Mouse (Mus musculus) limb, embryonic 14.5 days (tissue): ENCODE results near the gene Zmynd8. TPM values are rescaled to one million over a fixed set of nuclear protein-coding genes. Genes with fewer than 3 reads are reported as not detected.

Experiments used
- ATAC-seq: fragments of 200-750 bp; cut with Nextera tagmentation; 2 replicates; pipeline ENCODE4 v1.8.0; 2017; ENCODE audit warnings: low read depth, moderate number of reproducible peaks, moderate TSS enrichment; ENCODE audit not compliant: low FRiP score
- DNase-seq: peaks from one replicate; pipeline ENCODE4 v3.0.0-alpha.2; 2015; ENCODE audit warnings: low spot score
- H3K27ac ChIP-seq: fragments of 300-500 bp; sonication (generic); replicated peaks from 2 replicates; pipeline ENCODE4 v1.5.1; 2014; ENCODE audit warnings: low read depth, mild to moderate bottlenecking, low read length, moderate library complexity, mixed read lengths
- H3K27me3 ChIP-seq: fragments of 300-500 bp; sonication (generic); 2 replicates; pipeline ENCODE4 v1.6.1; 2014; ENCODE audit warnings: low read length, mixed read lengths; ENCODE audit not compliant: control insufficient read depth, insufficient read depth
- H3K36me3 ChIP-seq: fragments of 300-500 bp; sonication (generic); 2 replicates; pipeline ENCODE4 v1.6.1; 2014; ENCODE audit warnings: mild to moderate bottlenecking, low read length, moderate library complexity, mixed read lengths; ENCODE audit not compliant: control insufficient read depth, insufficient read depth
- H3K4me1 ChIP-seq: fragments of 300-500 bp; sonication (generic); 2 replicates; pipeline ENCODE4 v1.6.1; 2014; ENCODE audit warnings: antibody characterized with exemption, low read length, mixed read lengths; ENCODE audit not compliant: control insufficient read depth, insufficient read depth
- H3K4me2 ChIP-seq: fragments of 300-500 bp; sonication (generic); replicated peaks from 2 replicates; pipeline ENCODE4 v1.6.1; 2014; ENCODE audit warnings: low read depth, mild to moderate bottlenecking, low read length, moderate library complexity; ENCODE audit not compliant: severe bottlenecking
- H3K4me3 ChIP-seq: fragments of 300-500 bp; sonication (generic); replicated peaks from 2 replicates; pipeline ENCODE4 v1.5.1; 2014; ENCODE audit warnings: low read length
- H3K9ac ChIP-seq: fragments of 300-500 bp; sonication (generic); 2 replicates; pipeline ENCODE4 v1.6.1; 2014; ENCODE audit warnings: mild to moderate bottlenecking, low read depth, low read length, moderate library complexity; ENCODE audit not compliant: severe bottlenecking
- H3K9me3 ChIP-seq: fragments of 300-500 bp; sonication (generic); 2 replicates; pipeline ENCODE4 v1.6.1; 2016; ENCODE audit warnings: low read length; ENCODE audit not compliant: control insufficient read depth
- POLR2A ChIP-seq: fragments of 200-500 bp; IDR thresholded peaks from 2 replicates; pipeline ENCODE4 v1.8.0; 2012; ENCODE audit warnings: inconsistent platforms, mild to moderate bottlenecking, moderate library complexity, borderline replicate concordance; ENCODE audit not compliant: insufficient read depth, insufficient read length; ENCODE audit errors: extremely low read depth
- WGBS: fragments of 180-500 bp; shearing (Covaris S2); extraction: QIAGEN DNeasy Blood & Tissue Kit; methylation state at CpG from one replicate; pipeline ENCODE4 v1.1.7; 2014; 5-methylcytosine and 5-hydroxymethylcytosine counted together
- polyA plus RNA-seq, 2 experiments: library from polyadenylated mRNA; depleted of rRNA in 1 of 2; stranded (reverse) in 1 of 2; unstranded in 1 of 2; fragments of >200 nt; fragmentation: Nextera tagmentation in 1 of 2; extraction: Ambion mirVana in 1 of 2; gene quantifications; 2 replicates each; pipeline versions ENCODE4 v1.2.1 to v1.2.3; 2012 to 2014

Zmynd8 gene
- polyA plus RNA-seq (2012; rRNA removed) (47.6 and 49.5 TPM in 2 replicates), polyA plus RNA-seq (2014; fragmentation: Nextera tagmentation; extraction: Ambion mirVana) (30.2 and 39.8 TPM in 2 replicates)

DNA sequence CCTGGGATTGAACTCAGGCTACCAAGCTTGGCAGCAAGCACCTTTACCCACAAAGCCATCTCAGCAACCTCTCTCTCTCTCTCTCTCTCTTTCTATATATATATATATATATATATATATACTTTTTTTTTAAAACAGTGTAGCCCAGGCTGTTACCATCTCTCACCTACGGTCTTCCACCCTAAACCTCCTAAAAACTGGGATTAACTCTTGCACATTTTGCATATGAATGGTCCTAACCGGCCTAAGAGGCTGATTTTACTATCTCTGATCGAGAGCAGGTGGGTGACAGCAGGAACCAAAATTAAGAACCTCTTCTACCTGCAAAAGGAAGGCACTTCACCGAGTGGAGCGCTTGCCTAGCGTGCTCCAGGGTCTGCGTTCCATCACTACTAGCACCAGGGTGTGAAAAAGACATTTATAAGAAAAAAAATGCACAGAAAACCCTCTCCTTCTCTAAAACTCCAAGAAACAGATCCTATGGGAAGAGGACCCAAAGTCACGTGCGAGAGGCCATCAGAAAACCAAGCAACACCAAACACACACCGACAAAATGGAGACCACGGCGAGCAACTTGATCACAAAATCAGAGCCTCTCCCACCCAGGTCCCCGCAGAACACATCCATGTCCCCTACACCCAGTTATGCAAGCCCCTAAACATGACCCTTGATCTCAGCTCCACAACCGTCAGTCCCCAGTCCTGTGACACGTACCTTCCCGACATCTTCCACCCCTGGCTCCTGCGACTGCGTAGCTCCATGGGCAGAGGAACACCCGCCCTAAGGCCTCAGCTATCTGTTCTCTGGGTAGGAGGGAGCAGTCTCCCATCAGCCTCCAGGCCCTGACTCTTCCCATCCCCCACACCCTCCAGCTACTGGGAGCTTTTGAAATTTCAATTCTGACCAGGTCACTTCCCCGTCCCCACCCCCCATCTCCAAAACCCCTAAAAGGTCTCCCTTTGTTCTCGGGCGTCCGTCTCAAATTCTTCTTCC lies at the start of gene Zmynd8:
TSS of gene Zmynd8 (minus strand) at position 815 of the 993 bp plus-strand sequence.
- H3K4me1 ChIP-seq, result peaks cover 22% of the 10 kb centered on the region
- H3K4me2 ChIP-seq, result no peak within 1 kb of the TSS
- TF ChIP-seq POLR2A, result no peak
- no peak within 1 kb of the TSS for H3K9ac ChIP-seq
- peak within 1 kb of the TSS; percentile 70 for H3K27ac ChIP-seq
- no peaks in the 10 kb centered on the region for H3K9me3 ChIP-seq
- no peaks in the 10 kb centered on the region for H3K27me3 ChIP-seq
- WGBS, result 45% methylated on average over 23 of the region's 23 CpGs
- no peak within 1 kb of the TSS for H3K4me3 ChIP-seq
- DNase-seq (no peak), ATAC-seq (no peak)
- H3K36me3 ChIP-seq, result no peaks in the 10 kb centered on the region

DNA sequence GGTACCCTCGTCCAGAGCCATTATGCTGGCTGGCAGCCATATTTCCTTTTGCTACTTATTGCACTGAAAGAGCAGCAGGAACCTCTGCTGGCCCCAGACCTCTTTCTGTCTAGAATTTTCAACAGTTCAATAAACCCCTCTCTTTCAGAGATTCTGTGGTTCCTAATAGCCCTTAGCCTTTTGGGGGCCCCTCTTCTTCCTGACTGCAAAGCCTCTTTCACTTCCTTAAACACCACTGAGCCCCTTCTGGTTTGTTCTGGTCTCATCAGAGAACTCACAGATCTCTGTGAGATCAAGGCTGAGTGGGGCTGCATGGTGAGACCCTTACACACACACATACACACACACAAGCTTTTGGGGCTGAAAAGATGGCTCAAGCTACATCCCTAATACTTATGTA lies 49.2 kb upstream of the Zmynd8 start:
- 41% methylated on average over 1 of the region's 1 CpGs for WGBS
- Histone ChIP-seq H3K27me3 (no peaks in the 10 kb centered on the region), H3K27ac (no peak overlapping the region), H3K9ac (no peak overlapping the region), H3K4me3 (no peak overlapping the region), H3K4me1 (no peaks in the 10 kb centered on the region), H3K9me3 (no peaks in the 10 kb centered on the region), H3K36me3 (no peaks in the 10 kb centered on the region), H3K4me2 (no peak overlapping the region)
- no peak for ATAC-seq
- DNase-seq, result no peak
- no peak for TF ChIP-seq POLR2A

GRCm38 (mm10) chr2:165946046-165946564 lies 47.3 kb upstream of the Zmynd8 start:
- Histone ChIP-seq H3K4me2 (no peak overlapping the region), H3K4me1 (no peaks in the 10 kb centered on the region), H3K9ac (no peak overlapping the region), H3K9me3 (no peaks in the 10 kb centered on the region), H3K36me3 (no peaks in the 10 kb centered on the region), H3K4me3 (no peak overlapping the region), H3K27me3 (no peaks in the 10 kb centered on the region), H3K27ac (no peak overlapping the region)
- TF ChIP-seq POLR2A, result no peak
- WGBS, result 87% methylated on average over 1 of the region's 1 CpGs
- DNase-seq (no peak), ATAC-seq (no peak)

DNA sequence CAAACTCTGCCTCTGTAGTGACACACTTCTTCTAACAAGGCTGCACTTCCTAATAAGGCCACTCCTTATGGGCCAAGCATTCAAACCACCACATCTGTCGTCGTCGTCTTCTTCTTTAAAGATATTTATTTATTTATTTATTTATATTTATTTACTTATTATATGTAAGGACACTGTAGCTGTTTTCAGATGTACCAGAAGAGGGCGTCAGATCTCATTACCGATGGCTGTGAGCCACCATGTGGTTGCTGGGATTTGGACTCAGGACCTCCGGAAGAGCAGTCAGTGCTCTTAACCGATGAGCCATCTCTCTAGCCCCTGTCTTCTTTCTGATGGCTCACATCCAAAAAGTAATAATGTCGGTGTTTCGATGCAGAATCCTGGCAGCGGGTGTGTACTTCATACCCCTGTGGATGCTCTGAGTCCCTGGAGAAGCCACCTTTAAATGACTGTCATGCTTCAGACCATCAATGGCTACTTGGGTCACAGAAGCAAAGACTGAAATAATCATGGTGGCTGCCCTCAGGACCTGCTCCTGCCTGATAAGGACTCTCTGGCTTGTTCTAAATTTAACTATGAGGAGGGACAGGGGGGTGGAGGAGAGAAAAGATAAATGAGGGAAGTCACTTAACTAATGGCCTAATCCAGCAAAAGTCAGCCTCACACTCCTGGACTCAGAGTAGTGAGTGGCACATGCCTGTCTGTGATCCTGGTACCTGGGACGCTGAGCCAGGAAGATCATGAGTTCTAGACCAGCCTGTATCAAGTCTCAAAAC lies 45.9 kb upstream of the Zmynd8 start:
- H3K4me1 ChIP-seq, result no peaks in the 10 kb centered on the region
- H3K9me3 ChIP-seq, result no peaks in the 10 kb centered on the region
- WGBS, result 80% methylated on average over 11 of the region's 11 CpGs
- ATAC-seq (no peak), DNase-seq (no peak)
- no peak overlapping the region for H3K4me3 ChIP-seq
- no peak overlapping the region for H3K27ac ChIP-seq
- no peak overlapping the region for H3K4me2 ChIP-seq
- no peaks in the 10 kb centered on the region for H3K27me3 ChIP-seq
- TF ChIP-seq POLR2A, result no peak
- no peak overlapping the region for H3K9ac ChIP-seq
- H3K36me3 ChIP-seq, result no peaks in the 10 kb centered on the region

DNA sequence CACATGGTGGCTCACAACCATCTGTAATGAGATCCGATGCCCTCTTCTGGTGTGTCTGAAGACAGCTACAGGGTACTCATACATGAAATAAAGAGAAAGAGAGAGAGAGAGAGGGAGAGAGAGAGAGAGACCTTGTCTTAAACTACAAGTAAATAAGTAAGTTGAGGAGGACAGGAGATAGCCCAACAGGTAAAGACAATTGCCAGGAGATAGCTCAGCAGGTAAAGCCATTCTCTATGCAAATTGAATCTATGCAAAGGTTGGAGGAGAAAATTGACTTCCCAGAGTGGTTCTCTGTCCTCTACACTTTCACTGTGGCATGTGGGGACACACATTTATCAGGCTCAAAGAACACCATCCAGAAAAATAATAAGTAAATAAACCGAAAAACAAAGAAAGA lies 44.3 kb upstream of the Zmynd8 start:
- Histone ChIP-seq H3K4me2 (no peak overlapping the region), H3K27me3 (no peaks in the 10 kb centered on the region), H3K4me1 (no peaks in the 10 kb centered on the region), H3K9me3 (no peaks in the 10 kb centered on the region), H3K9ac (no peak overlapping the region), H3K27ac (no peak overlapping the region), H3K4me3 (no peak overlapping the region), H3K36me3 (no peaks in the 10 kb centered on the region)
- TF ChIP-seq POLR2A, result no peak
- DNase-seq (no peak), ATAC-seq (no peak)
- WGBS, result 95% methylated on average over 2 of the region's 2 CpGs
